Mouse (Mus musculus) heart, postnatal 0 days (tissue): ENCODE measurements around the gene Hyal3. TPM values are rescaled to one million over a fixed set of nuclear protein-coding genes. Genes with fewer than 3 reads are reported as not detected.
"Not testable (repeated sequence)": the region's sequence is repeated elsewhere in the genome, so short reads cannot be mapped to it uniquely, and the experiment has no call there.

Experiments
- ATAC-seq: fragments of 200-750 bp; cut with Nextera tagmentation; 2 replicates; pipeline ENCODE4 v1.8.0; 2017; ENCODE audit warnings: low read depth, moderate number of reproducible peaks, moderate library complexity; ENCODE audit not compliant: insufficient read depth
- DNase-seq: peaks from one replicate; pipeline ENCODE4 v3.0.0-alpha.2; 2016; ENCODE audit warnings: low spot score
- H3K27ac ChIP-seq: fragments of 300-500 bp; sonication (generic); 2 replicates; pipeline ENCODE4 v1.5.1; 2014; ENCODE audit warnings: low read depth, mild to moderate bottlenecking
- H3K27me3 ChIP-seq: fragments of 300-500 bp; sonication (generic); 2 replicates; pipeline ENCODE4 v1.6.1; 2014; ENCODE audit warnings: low read length, mixed read lengths; ENCODE audit not compliant: control insufficient read depth, insufficient read depth
- H3K36me3 ChIP-seq: fragments of 300-500 bp; sonication (generic); replicated peaks from 2 replicates; pipeline ENCODE4 v1.6.1; 2014; ENCODE audit warnings: low read length, mixed read lengths; ENCODE audit not compliant: control insufficient read depth, insufficient read depth
- H3K4me1 ChIP-seq: fragments of 300-500 bp; sonication (generic); 2 replicates; pipeline ENCODE4 v1.6.1; 2014; ENCODE audit warnings: antibody characterized with exemption; ENCODE audit not compliant: control insufficient read depth, insufficient read depth
- H3K4me2 ChIP-seq: fragments of 300-500 bp; sonication (generic); 2 replicates; pipeline ENCODE4 v1.6.1; 2014; ENCODE audit warnings: low read depth, mild to moderate bottlenecking, low read length, moderate library complexity
- H3K4me3 ChIP-seq: fragments of 300-500 bp; sonication (generic); 2 replicates; pipeline ENCODE4 v1.5.1; 2014; ENCODE audit warnings: low read depth, low read length
- H3K9ac ChIP-seq: fragments of 300-500 bp; sonication (generic); replicated peaks from 2 replicates; pipeline ENCODE4 v1.6.1; 2014; ENCODE audit warnings: low read depth, low read length, mixed read lengths
- H3K9me3 ChIP-seq: fragments of 300-500 bp; sonication (generic); replicated peaks from 2 replicates; pipeline ENCODE4 v1.6.1; 2016; ENCODE audit warnings: low read length; ENCODE audit not compliant: control insufficient read depth
- CTCF ChIP-seq: IDR thresholded peaks from 2 replicates; pipeline ENCODE4 v1.5.1; 2016; ENCODE audit warnings: antibody characterized with exemption, control low read depth, low read depth
- EP300 ChIP-seq: IDR thresholded peaks from 2 replicates; pipeline ENCODE4 v1.6.1; 2016; ENCODE audit warnings: antibody characterized with exemption, low read depth
- WGBS: fragments of 180-500 bp; shearing (Covaris S2); extraction: QIAGEN DNeasy Blood & Tissue Kit; methylation state at CpG from one replicate; pipeline ENCODE4 v1.1.7; 2014; 5-methylcytosine and 5-hydroxymethylcytosine counted together
- polyA plus RNA-seq: library from polyadenylated mRNA; unstranded; fragments of >200 nt; fragmentation: Nextera tagmentation; extraction: Ambion mirVana; gene quantifications from 2 replicates; pipeline ENCODE4 v1.2.1, GENCODE M21; 2015
- total RNA-seq: library from RNA; depleted of rRNA; stranded (reverse); fragments of >200 nt; gene quantifications from 2 replicates; pipeline ENCODE4 v1.2.3, GENCODE M21; 2014; ENCODE audit warnings: low replicate concordance

The Hyal3 gene
- total and polyA plus RNA-seq, 2 experiments from 2014 or later, result 0.44 to 0.65 TPM

DNA sequence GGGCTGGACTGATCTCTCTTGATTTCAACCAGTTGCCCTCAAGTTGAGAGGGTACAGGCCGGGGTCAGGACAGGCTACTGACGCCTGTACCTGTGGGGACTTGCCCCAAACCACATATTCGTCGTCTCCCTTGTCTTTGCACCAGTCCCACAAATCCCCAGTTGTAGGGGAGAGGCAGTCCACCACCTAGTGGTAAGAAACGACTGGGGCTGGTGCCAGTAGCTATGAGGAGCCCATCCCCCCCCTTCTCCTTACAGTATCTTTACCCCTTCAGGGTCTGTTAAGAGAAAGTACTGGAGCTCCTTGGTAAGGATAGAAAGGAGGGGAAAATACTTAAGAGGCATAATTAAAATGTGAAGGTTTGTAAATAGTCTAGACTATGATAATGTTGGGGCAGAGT, 15.1 kb upstream of the Hyal3 start:
- not testable (repeated sequence) for H3K9ac ChIP-seq, H3K9me3 ChIP-seq, ATAC-seq, DNase-seq, H3K27me3 ChIP-seq
- H3K4me3 ChIP-seq, result 0 out of 2 replicates have a peak overlapping the region, but pooled peaks have one; percentile 5
- peak overlapping the region; percentile 90 for H3K27ac ChIP-seq
- whole genome bisulfite sequencing, result 52% methylated on average over 5 of the region's 5 CpGs
- peaks cover 21% of the 10 kb centered on the region for H3K4me1 ChIP-seq
- peak overlapping the region; percentile 26 for H3K4me2 ChIP-seq
- H3K36me3 ChIP-seq, result peaks cover 25% of the 10 kb centered on the region
- TF ChIP-seq CTCF, result peak; percentile 34

DNA sequence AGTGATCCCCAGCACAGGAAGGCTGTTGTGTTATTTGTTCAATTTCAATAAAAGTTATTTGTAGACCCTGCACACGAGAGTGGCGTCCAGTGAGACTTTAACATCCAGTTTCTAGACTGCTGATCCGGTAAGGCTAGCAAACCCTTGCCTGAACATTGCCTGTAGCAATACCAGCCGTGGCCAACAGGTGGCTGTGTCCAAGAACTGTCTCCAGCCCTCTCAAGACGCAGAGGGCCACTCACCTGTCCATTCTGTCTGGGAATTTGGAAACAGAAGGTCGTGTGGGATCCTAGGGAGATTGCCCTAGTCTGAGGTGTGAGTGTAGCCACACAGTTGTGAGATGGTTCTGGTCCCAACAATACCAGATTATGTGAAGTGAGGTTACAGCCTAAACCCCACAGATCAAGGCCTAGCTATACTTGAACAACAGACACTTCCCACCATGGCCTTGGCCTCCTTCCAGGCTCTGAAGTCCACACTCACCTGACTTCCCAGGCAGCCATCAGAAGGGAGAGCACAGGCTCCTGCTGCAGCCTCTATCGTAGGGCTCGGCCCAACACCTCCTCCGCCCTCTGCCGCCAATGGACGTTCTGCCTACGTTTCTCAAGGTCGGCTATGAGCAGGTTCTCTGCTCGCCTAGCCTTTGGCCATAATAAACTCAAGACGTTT, 14.4 kb upstream of the Hyal3 start:
- Histone ChIP-seq H3K4me2 (peak overlapping the region; percentile 25; the same call in 1 of the 2 replicates), H3K27ac (peak overlapping the region; percentile 90), H3K4me1 (peaks cover 27% of the 10 kb centered on the region), H3K9ac (no peak overlapping the region), H3K27me3 (no peaks in the 10 kb centered on the region), H3K9me3 (no peaks in the 10 kb centered on the region), H3K4me3 (0 out of 2 replicates have a peak overlapping the region, but pooled peaks have one; percentile 5), H3K36me3 (peaks cover 19% of the 10 kb centered on the region)
- no peak for TF ChIP-seq EP300
- TF ChIP-seq CTCF, result peak; percentile 74
- DNase-seq (no peak), ATAC-seq (no peak)
- WGBS, result 42% methylated on average over 15 of the region's 15 CpGs

DNA sequence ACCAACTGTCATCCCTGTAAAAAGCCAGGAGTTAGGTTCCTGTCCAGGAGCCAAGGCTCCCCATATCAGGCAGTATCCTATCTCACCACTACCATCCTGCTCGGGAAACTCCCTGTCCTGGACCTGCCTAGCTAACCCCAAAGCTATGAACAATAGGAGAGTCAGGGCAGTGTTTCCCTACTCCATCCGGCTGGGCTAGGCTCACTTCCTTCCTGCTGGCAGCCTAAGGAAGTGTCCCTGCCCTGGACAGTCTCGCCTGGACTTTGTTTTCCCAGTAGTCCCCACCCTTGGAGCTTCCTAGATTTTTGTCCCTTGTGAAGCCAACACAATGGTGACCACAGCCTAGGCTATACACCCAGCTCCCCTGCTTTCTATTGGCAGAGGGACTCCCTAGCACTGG, 13.8 kb upstream of the Hyal3 start:
- Histone ChIP-seq H3K27ac (peak overlapping the region; percentile 90), H3K36me3 (peaks cover 19% of the 10 kb centered on the region), H3K4me3 (no peak overlapping the region), H3K4me1 (peaks cover 29% of the 10 kb centered on the region), H3K4me2 (peak overlapping the region; percentile 76; the same call in 1 of the 2 replicates), H3K9me3 (no peaks in the 10 kb centered on the region), H3K27me3 (no peaks in the 10 kb centered on the region), H3K9ac (no peak overlapping the region)
- WGBS, result 50% methylated on average over 3 of the region's 3 CpGs
- TF ChIP-seq EP300 (peak; percentile 90; the same call in 1 of the 2 replicates), CTCF (no peak)
- DNase-seq, result no peak
- peak; percentile 42 for ATAC-seq

DNA sequence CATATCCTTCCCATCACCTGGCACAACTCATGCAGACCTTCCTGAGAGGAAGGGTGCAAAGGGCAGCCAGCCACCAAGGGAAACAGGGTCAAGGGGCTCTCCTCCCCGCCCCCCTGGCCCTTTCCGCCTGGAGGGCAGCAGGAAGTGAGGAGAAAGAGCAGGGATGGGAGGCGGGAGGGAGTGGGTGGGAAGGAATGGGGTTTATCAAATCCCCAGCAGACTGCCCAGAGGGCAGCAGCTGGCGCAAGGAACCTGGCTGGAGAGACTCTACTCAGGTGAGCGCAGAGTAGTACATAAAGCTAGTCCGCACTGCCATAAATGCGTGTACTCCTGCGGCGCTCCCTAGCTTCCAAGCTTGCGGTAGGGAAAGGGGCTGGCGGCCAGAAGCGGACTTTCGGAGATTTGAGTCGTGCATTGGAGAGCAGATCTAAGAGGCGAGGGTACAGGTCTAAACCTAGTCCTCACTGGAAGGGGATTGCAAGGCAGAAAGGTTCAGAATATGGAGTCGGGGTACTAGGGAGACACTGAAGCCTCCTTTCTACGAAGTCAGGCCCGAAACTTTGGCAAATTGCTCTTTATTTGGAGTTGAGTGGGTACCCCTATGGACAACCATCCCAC, 12.8 kb upstream of the Hyal3 start, which contains the start of gene Hyal2:
Gene Hyal2 (plus strand): TSS at position 244 of the 618 bp plus-strand sequence.
- Histone ChIP-seq H3K4me3 (peak within 1 kb of the TSS; percentile 76), H3K27ac (peak within 1 kb of the TSS; percentile 90), H3K4me2 (peak within 1 kb of the TSS; percentile 76), H3K27me3 (no peaks in the 10 kb centered on the region), H3K9me3 (no peaks in the 10 kb centered on the region), H3K36me3 (peaks cover 22% of the 10 kb centered on the region), H3K4me1 (peaks cover 29% of the 10 kb centered on the region), H3K9ac (peak within 1 kb of the TSS; percentile 77)
- TF ChIP-seq EP300 (no peak), CTCF (no peak)
- ATAC-seq (no peak), DNase-seq (no peak)
- WGBS, result 21% methylated on average over 18 of the region's 18 CpGs

DNA sequence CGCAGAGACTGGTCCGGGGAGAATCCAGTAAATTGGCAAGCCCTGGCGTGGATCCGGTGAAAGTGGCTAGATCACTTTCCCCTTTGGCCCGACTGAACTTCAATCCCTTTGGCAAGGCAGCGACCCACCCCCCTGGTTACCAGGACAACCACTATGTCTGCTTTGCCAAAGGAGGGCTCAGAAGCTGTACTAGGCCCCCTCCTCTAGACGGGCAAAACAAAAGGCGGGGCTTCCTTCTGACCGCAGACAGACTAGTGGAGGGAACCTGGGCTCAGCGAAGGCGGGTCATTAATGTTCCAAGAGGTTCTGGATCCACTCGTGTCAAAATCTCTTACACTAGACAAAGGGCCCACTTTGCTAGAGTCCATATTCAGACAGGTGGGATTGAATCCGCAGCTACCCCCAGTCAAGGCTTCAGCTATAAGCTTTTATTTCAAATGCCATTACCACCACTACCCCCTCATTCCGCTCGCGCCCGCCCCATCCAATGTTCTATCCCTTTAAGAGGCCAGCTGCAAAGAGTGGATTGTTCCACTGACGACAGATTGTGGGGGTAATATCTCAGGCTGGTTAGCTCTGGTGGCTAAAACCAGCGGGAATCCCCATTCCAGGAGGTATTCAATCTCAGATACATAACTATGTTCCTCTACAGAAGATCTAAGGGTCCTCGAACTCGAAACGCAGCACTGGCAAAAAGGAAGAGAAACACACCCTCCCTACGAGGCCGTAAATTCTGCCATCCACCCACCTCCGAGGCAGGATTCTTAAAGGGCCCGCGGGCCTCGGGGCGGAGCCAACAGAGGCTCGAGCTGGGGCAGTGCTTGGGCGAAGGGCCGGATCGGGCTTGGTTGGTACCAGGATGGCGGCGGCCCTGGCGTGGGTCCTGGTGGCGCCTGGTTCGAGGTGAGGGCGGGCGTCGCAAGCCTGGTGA, 12.0 kb upstream of the Hyal3 start:
- Histone ChIP-seq H3K4me3 (peak overlapping the region; percentile 76), H3K36me3 (peaks cover 27% of the 10 kb centered on the region), H3K4me2 (peak overlapping the region; percentile 76), H3K27me3 (no peaks in the 10 kb centered on the region), H3K4me1 (peaks cover 28% of the 10 kb centered on the region), H3K9me3 (no peaks in the 10 kb centered on the region), H3K27ac (peak overlapping the region; percentile 90), H3K9ac (peak overlapping the region; percentile 77)
- WGBS, result 2% methylated on average over 41 of the region's 41 CpGs
- TF ChIP-seq CTCF (no peak), EP300 (peak; percentile 95)
- ATAC-seq (peak; percentile 79), DNase-seq (peak; percentile 85)
